Mouse (Mus musculus): ENCODE measurements around the gene Snapc4. TPM values are rescaled to one million over a fixed set of nuclear protein-coding genes. Genes with fewer than 3 reads are reported as not detected.
A peak's percentile ranks its signal among the peaks of the same experiment; 100 is the strongest.

Snapc4 gene
- polyA plus RNA-seq, 1 experiment, result 21.9 TPM

GRCm38 (mm10) chr2:26354401-26354800 lies 26.1 kb downstream of the Snapc4 start:
- Histone ChIP-seq H3K4me3 (ENCODE audit: insufficient read depth, low read depth, low read length) (no peak overlapping the region), H3K4me1 (ENCODE audit: control insufficient read depth, insufficient read depth, low read length) (peaks cover 16% of the 10 kb centered on the region; the same call in 1 of the 2 replicates), H3K36me3 (ENCODE audit: control insufficient read depth, insufficient read depth, low read length) (no peaks in the 10 kb centered on the region), H3K27ac (ENCODE audit: insufficient read depth, low read depth, low read length) (no peak overlapping the region), H3K27me3 (replicated peaks; ENCODE audit: control insufficient read depth, insufficient read depth, low read length) (no peaks in the 10 kb centered on the region)
- TF ChIP-seq CTCF (conservative IDR thresholded peaks at IDR 0.05; ENCODE audit: insufficient read depth, insufficient read length, low read depth, low read length) (no peak), POLR2A (IDR thresholded peaks at IDR 0.05; ENCODE audit: low read depth, low read length) (no peak)
- DNase-seq, result no peak
- 96% methylated on average over 4 of the region's 4 CpGs for WGBS

DNA sequence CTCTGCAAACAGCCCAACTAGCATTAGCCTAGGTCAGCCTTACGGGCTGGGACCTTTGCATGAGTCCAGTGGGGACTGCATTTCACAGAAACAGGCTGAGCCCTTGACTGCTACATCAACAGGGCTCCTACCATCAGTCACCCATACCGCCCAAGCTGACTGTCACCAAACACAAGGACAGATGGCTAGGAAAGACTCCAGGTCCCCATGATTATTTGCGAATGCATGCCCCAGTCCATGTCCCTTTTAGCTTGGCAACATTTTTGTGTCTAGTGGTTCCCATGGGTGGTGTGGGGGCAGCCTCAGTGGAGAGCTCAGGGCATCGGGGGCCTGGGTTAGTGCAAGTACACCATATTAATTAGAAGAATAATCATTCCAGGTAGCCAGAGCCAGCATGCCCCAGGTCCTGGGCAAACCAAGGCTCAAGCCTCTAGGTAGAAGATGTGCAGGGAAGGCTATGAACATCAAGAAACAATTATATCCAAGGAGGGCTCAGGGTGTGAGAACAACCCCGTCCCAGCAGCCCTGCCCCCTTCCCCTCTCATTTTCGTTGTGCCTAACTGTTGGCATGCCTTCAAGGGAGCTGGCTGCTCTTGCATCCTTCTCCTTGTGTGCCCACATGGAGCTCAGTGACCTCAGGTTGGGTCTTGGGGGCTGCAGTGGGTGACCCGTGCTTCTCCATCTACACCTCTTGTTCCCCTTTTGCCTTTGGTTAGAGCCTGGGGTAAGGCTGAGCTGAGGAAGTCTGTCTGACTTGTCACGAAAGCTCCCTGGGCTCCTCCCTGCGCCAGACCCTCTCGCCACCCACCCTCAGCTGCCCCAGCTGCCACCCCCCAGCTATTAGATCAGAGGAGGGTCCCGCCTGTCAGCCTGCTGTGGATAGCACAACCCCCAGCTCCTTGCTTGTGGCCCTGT lies 27.1 kb downstream of the Snapc4 start:
- no peaks in the 10 kb centered on the region for H3K27me3 ChIP-seq (replicated peaks; ENCODE audit: control insufficient read depth, insufficient read depth, low read length)
- H3K4me1 ChIP-seq (ENCODE audit: control insufficient read depth, insufficient read depth, low read length), result peaks cover 16% of the 10 kb centered on the region; the same call in 1 of the 2 replicates
- no peak for DNase-seq
- H3K27ac ChIP-seq (ENCODE audit: insufficient read depth, low read depth, low read length), result no peak overlapping the region
- WGBS, result 92% methylated on average over 11 of the region's 11 CpGs
- H3K36me3 ChIP-seq (ENCODE audit: control insufficient read depth, insufficient read depth, low read length), result no peaks in the 10 kb centered on the region
- H3K4me3 ChIP-seq (ENCODE audit: insufficient read depth, low read depth, low read length), result peak overlapping the region; percentile 46; the same call in 1 of the 2 replicates
- TF ChIP-seq CTCF (conservative IDR thresholded peaks at IDR 0.05; ENCODE audit: insufficient read depth, insufficient read length, low read depth, low read length) (no peak), POLR2A (IDR thresholded peaks at IDR 0.05; ENCODE audit: low read depth, low read length) (no peak)

DNA sequence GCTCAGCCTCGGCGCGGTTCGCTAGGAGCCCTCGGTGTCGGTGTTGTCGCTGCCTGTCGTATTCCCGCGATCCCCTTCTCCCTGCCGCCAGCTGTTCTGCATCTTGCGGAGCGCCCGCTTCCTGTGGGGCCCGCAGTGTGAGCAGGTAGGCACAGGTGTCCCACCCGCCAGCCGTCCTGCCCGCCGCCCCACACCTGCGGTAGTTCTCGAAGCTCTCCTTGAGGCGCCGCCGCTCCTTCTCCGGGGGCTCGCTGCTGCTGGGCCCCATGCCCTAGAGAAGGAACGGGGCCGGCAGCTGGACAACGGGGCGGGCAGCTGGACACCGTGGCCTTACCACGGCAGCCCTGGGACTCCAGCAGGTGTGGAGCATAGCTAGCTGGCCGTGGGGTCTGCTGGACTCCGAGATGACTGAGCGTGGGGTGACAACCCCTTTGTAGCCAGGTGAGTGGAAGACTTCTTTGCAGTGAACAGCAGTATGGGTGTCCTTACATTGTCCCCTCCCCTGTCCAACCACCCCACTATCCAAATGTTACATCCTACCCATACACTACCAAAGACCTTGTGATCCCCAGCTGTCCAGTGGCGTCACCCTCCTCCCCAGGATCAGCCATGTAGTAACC lies 28.1 kb downstream of the Snapc4 start:
- Histone ChIP-seq H3K36me3 (ENCODE audit: control insufficient read depth, insufficient read depth, low read length) (no peaks in the 10 kb centered on the region), H3K4me3 (ENCODE audit: insufficient read depth, low read depth, low read length) (peak overlapping the region; percentile 46), H3K27me3 (replicated peaks; ENCODE audit: control insufficient read depth, insufficient read depth, low read length) (no peaks in the 10 kb centered on the region), H3K27ac (ENCODE audit: insufficient read depth, low read depth, low read length) (no peak overlapping the region), H3K4me1 (ENCODE audit: control insufficient read depth, insufficient read depth, low read length) (peaks cover 12% of the 10 kb centered on the region; the same call in 1 of the 2 replicates)
- 3% methylated on average over 36 of the region's 36 CpGs for WGBS
- TF ChIP-seq POLR2A (IDR thresholded peaks at IDR 0.05; ENCODE audit: low read depth, low read length) (no peak), CTCF (conservative IDR thresholded peaks at IDR 0.05; ENCODE audit: insufficient read depth, insufficient read length, low read depth, low read length) (no peak)
- no peak for DNase-seq

DNA sequence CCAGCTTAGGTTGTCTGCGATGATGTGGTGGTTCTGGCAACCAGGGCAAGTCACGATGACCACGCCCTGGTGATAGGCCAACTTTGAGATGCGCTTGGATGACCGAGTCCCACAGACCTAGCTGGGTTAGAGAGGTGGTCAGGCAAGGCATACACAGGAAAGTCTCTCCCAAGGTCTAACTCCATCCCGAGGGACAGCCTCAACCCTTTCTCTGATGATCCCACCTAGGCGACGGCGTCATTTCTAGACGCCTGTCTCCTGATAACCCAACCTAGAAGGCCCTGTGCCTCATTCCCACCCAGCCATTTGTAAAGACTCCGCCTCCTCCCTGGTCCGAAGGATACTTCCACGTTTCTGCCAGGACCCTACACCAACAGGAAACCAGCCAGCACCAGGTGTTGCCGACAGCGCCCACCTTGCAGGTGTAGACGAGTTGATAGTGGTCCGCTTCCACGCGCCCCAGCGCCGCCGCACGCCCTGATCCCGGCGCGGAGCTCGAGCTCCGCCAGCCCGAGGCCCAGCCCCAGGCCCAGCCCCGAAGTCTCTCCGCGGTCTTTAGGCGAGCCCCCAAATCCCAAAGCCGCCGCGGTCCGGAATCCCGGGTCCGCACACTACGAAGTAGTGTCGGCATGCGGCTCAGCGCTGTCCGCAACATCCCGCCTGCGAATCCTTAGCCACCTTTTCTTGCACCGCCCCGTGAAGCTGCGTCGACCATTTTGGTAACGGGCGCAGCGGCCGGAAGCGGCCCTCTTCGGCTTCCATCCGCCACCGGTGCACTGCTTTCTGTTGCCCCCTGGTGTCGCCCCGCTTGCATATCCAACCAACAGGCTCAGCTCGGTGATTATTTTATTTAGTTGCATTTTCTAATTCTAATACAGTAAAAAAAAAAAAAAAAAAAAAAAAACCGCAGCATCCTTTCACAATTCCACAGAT lies 28.8 kb downstream of the Snapc4 start, which contains the start of gene Dnlz:
Gene Dnlz, minus strand, starts transcription at position 753 of the 933 bp plus-strand sequence.
- Histone ChIP-seq H3K27me3 (replicated peaks; ENCODE audit: control insufficient read depth, insufficient read depth, low read length) (no peaks in the 10 kb centered on the region), H3K4me1 (ENCODE audit: control insufficient read depth, insufficient read depth, low read length) (peaks cover 12% of the 10 kb centered on the region; the same call in 1 of the 2 replicates), H3K4me3 (ENCODE audit: insufficient read depth, low read depth, low read length) (peak within 1 kb of the TSS; percentile 80), H3K27ac (ENCODE audit: insufficient read depth, low read depth, low read length) (peak within 1 kb of the TSS; percentile 66), H3K36me3 (ENCODE audit: control insufficient read depth, insufficient read depth, low read length) (no peaks in the 10 kb centered on the region)
- peak; percentile 96 for DNase-seq
- TF ChIP-seq POLR2A (IDR thresholded peaks at IDR 0.05; ENCODE audit: low read depth, low read length), result no peak
- peak; percentile 69 for TF ChIP-seq CTCF (conservative IDR thresholded peaks at IDR 0.05; ENCODE audit: insufficient read depth, insufficient read length, low read depth, low read length)
- 1% methylated on average over 62 of the region's 62 CpGs for WGBS

DNA sequence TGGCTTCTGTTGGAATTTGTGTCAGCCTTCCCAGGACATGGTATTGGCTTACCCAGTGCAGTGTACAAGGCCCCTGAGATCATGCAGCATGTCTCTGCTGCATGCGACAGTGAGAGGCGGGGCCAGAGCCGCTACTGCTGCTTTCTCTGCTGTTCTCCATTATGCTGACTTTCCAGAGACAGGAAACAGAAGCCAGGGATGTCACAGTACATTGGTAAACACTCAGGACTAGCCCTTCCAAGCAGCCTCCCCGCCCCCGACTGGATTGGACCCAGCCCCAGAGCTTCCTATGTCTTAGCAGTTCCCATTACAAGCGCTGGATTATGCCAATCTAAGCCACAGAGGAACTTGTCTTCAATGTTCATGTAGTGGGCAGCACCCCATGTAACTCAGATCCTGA lies 32.2 kb downstream of the Snapc4 start:
- Histone ChIP-seq H3K4me1 (ENCODE audit: control insufficient read depth, insufficient read depth, low read length) (peaks cover 12% of the 10 kb centered on the region; the same call in 1 of the 2 replicates), H3K4me3 (ENCODE audit: insufficient read depth, low read depth, low read length) (no peak overlapping the region), H3K27ac (ENCODE audit: insufficient read depth, low read depth, low read length) (peak overlapping the region; percentile 39; the same call in 1 of the 2 replicates), H3K27me3 (replicated peaks; ENCODE audit: control insufficient read depth, insufficient read depth, low read length) (no peaks in the 10 kb centered on the region), H3K36me3 (ENCODE audit: control insufficient read depth, insufficient read depth, low read length) (no peaks in the 10 kb centered on the region)
- DNase-seq, result peak; percentile 63
- 52% methylated on average over 6 of the region's 6 CpGs for WGBS
- TF ChIP-seq POLR2A (IDR thresholded peaks at IDR 0.05; ENCODE audit: low read depth, low read length), result no peak
- no peak for TF ChIP-seq CTCF (conservative IDR thresholded peaks at IDR 0.05; ENCODE audit: insufficient read depth, insufficient read length, low read depth, low read length)

GRCm38 (mm10) chr2:26342609-26343490 lies 37.6 kb downstream of the Snapc4 start:
- DNase-seq, result peak; percentile 73
- WGBS, result 56% methylated on average over 11 of the region's 11 CpGs

More at GRCm38 (mm10) chr2:26342609-26343490, 37.6 kb downstream of the Snapc4 start:
- Histone ChIP-seq H3K36me3 (ENCODE audit: control insufficient read depth, insufficient read depth, low read length) (no peaks in the 10 kb centered on the region), H3K27me3 (replicated peaks; ENCODE audit: control insufficient read depth, insufficient read depth, low read length) (no peaks in the 10 kb centered on the region), H3K4me3 (ENCODE audit: insufficient read depth, low read depth, low read length) (no peak overlapping the region), H3K4me1 (ENCODE audit: control insufficient read depth, insufficient read depth, low read length) (no peaks in the 10 kb centered on the region; the same call in none of the 2 replicates), H3K27ac (ENCODE audit: insufficient read depth, low read depth, low read length) (peak overlapping the region; percentile 84)
- TF ChIP-seq POLR2A (IDR thresholded peaks at IDR 0.05; ENCODE audit: low read depth, low read length), result no peak
- no peak for TF ChIP-seq CTCF (conservative IDR thresholded peaks at IDR 0.05; ENCODE audit: insufficient read depth, insufficient read length, low read depth, low read length)
